Mouse (Mus musculus) E14TG2a.4 (cell line): ENCODE data around the gene Atrip.

Source experiments
- H3K27me3 ChIP-seq: 2 replicates; pipeline ENCODE4 v1.6.1; 2014; ENCODE audit warnings: low read length, control low read depth; ENCODE audit not compliant: insufficient read depth
- H3K36me3 ChIP-seq: 2 replicates; pipeline ENCODE4 v1.6.1; 2014; ENCODE audit warnings: low read length, control low read depth; ENCODE audit not compliant: insufficient read depth
- H3K4me1 ChIP-seq: replicated peaks from 2 replicates; pipeline ENCODE4 v1.6.1; 2014; ENCODE audit warnings: low read depth, low read length, control low read depth
- H3K4me3 ChIP-seq: replicated peaks from 2 replicates; pipeline ENCODE4 v1.5.1; 2014; ENCODE audit warnings: mild to moderate bottlenecking, low read length
- H3K9me3 ChIP-seq: 2 replicates; pipeline ENCODE4 v1.6.1; 2014; ENCODE audit warnings: low read length, control low read depth
- CTCF ChIP-seq: conservative IDR thresholded peaks from 2 replicates; pipeline ENCODE4 v1.5.1; 2014; ENCODE audit warnings: low read length
- NANOG ChIP-seq: IDR thresholded peaks from 2 replicates; pipeline ENCODE4 v1.6.1; 2014; ENCODE audit warnings: borderline replicate concordance, low read length, mixed read lengths
- POU5F1 ChIP-seq: IDR thresholded peaks from 2 replicates; pipeline ENCODE4 v1.6.1; 2014; ENCODE audit warnings: low read length, borderline replicate concordance

Gene Atrip

GRCm38 (mm10) chr9:109114276-109114675, 40.4 kb upstream of the Atrip start:
- Histone ChIP-seq H3K27me3 (no peaks in the 10 kb centered on the region), H3K4me3 (no peak overlapping the region), H3K4me1 (peaks cover 14% of the 10 kb centered on the region), H3K9me3 (peaks cover 12% of the 10 kb centered on the region; the same call in 1 of the 2 replicates), H3K36me3 (peaks cover 100% of the 10 kb centered on the region)
- no peak for TF ChIP-seq NANOG
- no peak for TF ChIP-seq POU5F1
- no peak for TF ChIP-seq CTCF

- Histone ChIP-seq H3K36me3 (peaks cover 100% of the 10 kb centered on the region), H3K4me3 (no peak overlapping the region)
Observed at GRCm38 (mm10) chr9:109113331-109113730, 39.4 kb upstream of the Atrip start.

GRCm38 (mm10) chr9:109111591-109111990, 37.7 kb upstream of the Atrip start:
- Histone ChIP-seq H3K4me3 (no peak overlapping the region), H3K27me3 (no peaks in the 10 kb centered on the region), H3K9me3 (peaks cover 13% of the 10 kb centered on the region; the same call in 1 of the 2 replicates), H3K36me3 (peaks cover 96% of the 10 kb centered on the region), H3K4me1 (no peaks in the 10 kb centered on the region)
- TF ChIP-seq NANOG = no peak
- TF ChIP-seq POU5F1 = no peak
- TF ChIP-seq CTCF = no peak

More at GRCm38 (mm10) chr9:109113331-109113730, 39.4 kb upstream of the Atrip start:
- Histone ChIP-seq H3K4me1 (peaks cover 6% of the 10 kb centered on the region), H3K9me3 (peaks cover 13% of the 10 kb centered on the region; the same call in 1 of the 2 replicates), H3K27me3 (no peaks in the 10 kb centered on the region)
- TF ChIP-seq POU5F1 (no peak), NANOG (no peak), CTCF (no peak)

- peaks cover 13% of the 10 kb centered on the region; the same call in 1 of the 2 replicates for H3K9me3 ChIP-seq
- H3K4me3 ChIP-seq = no peak overlapping the region
- TF ChIP-seq CTCF (no peak), POU5F1 (no peak), NANOG (no peak)
- peaks cover 96% of the 10 kb centered on the region for H3K36me3 ChIP-seq
- no peaks in the 10 kb centered on the region for H3K27me3 ChIP-seq
- H3K4me1 ChIP-seq = peaks cover 2% of the 10 kb centered on the region; the same call in 1 of the 2 replicates
Observed at GRCm38 (mm10) chr9:109111101-109111500, 37.2 kb upstream of the Atrip start.

- TF ChIP-seq POU5F1 (no peak), NANOG (no peak)
Observed at GRCm38 (mm10) chr9:109110240-109110639, 36.3 kb upstream of the Atrip start.

GRCm38 (mm10) chr9:109107341-109107740, 33.4 kb upstream of the Atrip start:
- Histone ChIP-seq H3K9me3 (peaks cover 13% of the 10 kb centered on the region; the same call in 1 of the 2 replicates), H3K27me3 (no peaks in the 10 kb centered on the region), H3K4me1 (peaks cover 30% of the 10 kb centered on the region), H3K36me3 (peaks cover 95% of the 10 kb centered on the region), H3K4me3 (no peak overlapping the region)
- TF ChIP-seq NANOG (no peak), CTCF (no peak), POU5F1 (no peak)

More at GRCm38 (mm10) chr9:109110240-109110639, 36.3 kb upstream of the Atrip start:
- no peak overlapping the region for H3K4me3 ChIP-seq
- peaks cover 11% of the 10 kb centered on the region for H3K4me1 ChIP-seq
- H3K9me3 ChIP-seq = peaks cover 13% of the 10 kb centered on the region; the same call in 1 of the 2 replicates
- H3K36me3 ChIP-seq = peaks cover 96% of the 10 kb centered on the region
- no peaks in the 10 kb centered on the region for H3K27me3 ChIP-seq

GRCm38 (mm10) chr9:109105648-109106047, 31.7 kb upstream of the Atrip start:
- H3K9me3 ChIP-seq = peaks cover 13% of the 10 kb centered on the region; the same call in 1 of the 2 replicates
- no peak for TF ChIP-seq NANOG
- TF ChIP-seq CTCF = no peak
- no peak for TF ChIP-seq POU5F1

GRCm38 (mm10) chr9:109105011-109105410, 31.1 kb upstream of the Atrip start:
- Histone ChIP-seq H3K4me1 (peaks cover 47% of the 10 kb centered on the region), H3K36me3 (peaks cover 89% of the 10 kb centered on the region), H3K9me3 (peaks cover 9% of the 10 kb centered on the region; the same call in 1 of the 2 replicates), H3K27me3 (no peaks in the 10 kb centered on the region), H3K4me3 (no peak overlapping the region)
- no peak for TF ChIP-seq NANOG
- no peak for TF ChIP-seq POU5F1
- TF ChIP-seq CTCF = no peak

More at GRCm38 (mm10) chr9:109105648-109106047, 31.7 kb upstream of the Atrip start:
- H3K4me3 ChIP-seq = no peak overlapping the region
- peaks cover 40% of the 10 kb centered on the region for H3K4me1 ChIP-seq
- peaks cover 89% of the 10 kb centered on the region for H3K36me3 ChIP-seq
- H3K27me3 ChIP-seq = no peaks in the 10 kb centered on the region
